Mouse (Mus musculus): ENCODE measurements around the gene Bzw2.
"Not testable (repeated sequence)": the region's sequence is repeated elsewhere in the genome, so short reads cannot be mapped to it uniquely, and the experiment has no call there.

The Bzw2 gene

DNA sequence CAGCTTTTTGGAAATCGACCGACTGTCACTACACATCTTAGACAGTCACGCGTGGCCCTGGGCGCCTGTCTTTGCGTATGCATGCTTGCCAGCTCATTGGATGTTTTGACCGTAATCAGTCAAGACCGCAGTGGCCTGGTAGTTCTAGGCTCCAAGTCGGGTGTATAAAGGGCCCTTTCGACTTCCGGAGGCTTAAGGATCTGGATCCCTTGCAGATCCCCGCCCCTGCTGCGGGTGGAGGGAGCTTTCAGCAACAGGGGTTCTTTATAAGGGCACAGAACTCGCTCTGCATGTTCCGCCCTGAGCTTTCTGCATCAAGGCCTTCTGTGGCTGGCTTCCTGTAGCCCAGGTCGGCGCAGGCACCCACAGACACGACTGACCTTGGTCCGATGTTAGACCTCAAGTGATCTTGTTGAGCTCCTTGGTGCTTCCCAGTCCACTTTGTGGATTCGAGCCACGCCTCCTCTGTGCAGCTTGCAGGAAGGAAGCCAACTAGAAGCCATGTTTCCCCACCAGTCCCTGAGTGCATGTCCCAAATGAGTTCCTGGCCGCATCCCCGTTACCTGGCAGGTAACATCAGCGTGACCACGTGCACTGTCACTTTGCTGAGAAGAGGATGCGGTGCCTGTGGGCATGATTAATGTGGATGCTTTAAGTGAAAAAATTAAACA is at the start of gene Bzw2:
Gene Bzw2 (minus strand): TSS at position 443 of the 671 bp plus-strand sequence.
- peak; percentile 52 to 58 for DNase-seq (ENCODE audit: low spot score in 2 of 2)

DNA sequence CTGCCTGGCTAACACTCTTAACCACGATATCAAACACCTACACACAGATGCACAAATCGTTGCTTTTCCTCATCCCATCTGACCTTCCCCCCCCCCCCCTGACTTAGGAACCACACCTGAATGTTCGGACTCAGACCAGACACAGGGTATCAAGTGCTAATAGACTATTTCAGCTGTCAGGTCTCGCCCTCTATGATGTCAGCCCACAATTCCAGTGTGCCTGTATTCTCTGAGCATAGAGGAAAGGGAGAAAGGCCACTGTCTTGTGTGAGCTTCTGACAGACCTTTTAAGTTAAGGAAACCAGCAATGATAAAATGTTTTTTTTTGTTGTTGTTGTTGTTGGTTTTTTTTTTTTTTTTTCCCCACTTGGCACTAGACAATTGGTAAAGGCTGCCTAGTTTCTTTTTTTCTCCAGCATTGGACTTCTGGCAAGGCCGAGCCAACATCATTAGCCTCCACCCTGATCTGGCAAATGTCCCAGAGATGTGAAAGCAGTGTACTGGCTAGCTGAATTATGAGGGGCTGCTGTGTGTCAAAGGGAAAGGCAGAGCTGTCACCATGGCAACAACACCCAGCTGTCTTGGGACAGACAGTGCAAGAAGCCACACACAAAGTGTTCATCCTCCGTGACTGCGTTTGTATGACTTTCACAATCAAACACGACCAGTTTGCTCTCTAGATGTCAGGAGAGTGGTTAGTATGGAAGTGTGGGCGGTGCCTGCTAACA is 49.4 kb upstream of the Bzw2 start:
- DNase-seq (ENCODE audit: low spot score in 2 of 2): peak; percentile 34 to 39

DNA sequence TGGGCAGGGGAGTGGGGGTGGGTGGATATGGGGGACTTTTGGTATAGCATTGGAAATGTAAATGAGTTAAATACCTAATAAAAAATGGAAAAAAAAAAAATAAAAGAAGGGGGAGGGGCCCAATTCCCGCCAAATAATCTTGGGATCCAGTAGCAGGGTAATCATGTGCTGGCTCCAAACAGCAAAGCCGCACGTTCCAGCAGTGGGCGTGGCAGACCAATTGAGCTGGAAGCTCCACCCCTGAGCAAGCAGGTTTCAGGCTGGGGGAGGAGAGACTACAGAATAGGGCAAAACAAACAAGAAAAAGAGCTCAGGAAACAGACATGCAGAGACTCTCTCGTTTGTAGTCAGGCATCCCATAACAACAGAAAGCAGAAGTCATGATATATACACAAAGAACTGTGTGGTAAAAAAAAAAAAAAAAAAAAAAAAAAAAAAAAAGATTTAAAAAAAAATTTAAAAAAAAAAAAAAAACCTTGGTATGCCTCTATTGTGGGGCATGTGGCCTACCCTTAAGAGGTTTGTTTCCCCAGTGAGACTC is 47.8 kb upstream of the Bzw2 start:
- not testable (repeated sequence) for DNase-seq (ENCODE audit: low spot score in 2 of 2)

DNA sequence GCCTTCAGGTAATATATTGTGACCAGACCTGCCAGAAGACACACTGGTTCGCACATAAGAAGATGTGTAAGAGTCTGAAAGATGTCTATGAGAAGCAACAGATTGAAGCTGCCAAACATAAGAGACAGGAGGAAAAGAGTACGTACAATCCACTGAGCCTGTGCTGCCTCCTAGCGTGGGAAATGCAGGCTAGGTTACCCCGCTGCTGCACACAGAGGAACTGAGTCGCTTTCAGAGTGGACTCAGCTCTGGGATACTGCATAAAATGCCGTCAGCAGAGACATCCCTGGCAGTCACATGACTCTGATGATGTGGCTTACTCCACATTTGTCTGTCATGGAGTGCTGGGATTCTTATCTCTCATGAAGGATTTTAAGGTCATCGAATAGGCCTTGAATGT is 37.1 kb upstream of the Bzw2 start:
- DNase-seq (ENCODE audit: low spot score in 2 of 2): no peak

DNA sequence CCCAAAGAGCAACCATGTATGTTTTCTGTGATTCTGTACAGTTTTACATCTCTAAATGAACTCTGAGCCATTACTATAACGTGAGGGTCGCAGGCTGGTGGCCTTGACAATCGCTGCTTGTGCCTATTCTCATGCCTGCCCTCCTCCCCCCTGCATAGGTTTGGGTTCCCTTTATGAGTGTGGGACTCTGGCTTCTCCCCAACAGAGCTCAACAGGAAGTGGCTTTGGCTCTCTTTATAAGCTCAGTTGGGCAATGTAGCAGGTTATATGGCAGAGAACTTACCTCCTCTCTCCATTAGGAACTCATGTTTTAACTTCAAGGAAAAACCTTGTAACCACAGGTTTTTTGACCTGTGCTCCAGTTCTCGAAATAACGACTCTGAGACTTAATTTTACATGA is 32.5 kb upstream of the Bzw2 start:
- DNase-seq (ENCODE audit: low spot score in 2 of 2): no peak

DNA sequence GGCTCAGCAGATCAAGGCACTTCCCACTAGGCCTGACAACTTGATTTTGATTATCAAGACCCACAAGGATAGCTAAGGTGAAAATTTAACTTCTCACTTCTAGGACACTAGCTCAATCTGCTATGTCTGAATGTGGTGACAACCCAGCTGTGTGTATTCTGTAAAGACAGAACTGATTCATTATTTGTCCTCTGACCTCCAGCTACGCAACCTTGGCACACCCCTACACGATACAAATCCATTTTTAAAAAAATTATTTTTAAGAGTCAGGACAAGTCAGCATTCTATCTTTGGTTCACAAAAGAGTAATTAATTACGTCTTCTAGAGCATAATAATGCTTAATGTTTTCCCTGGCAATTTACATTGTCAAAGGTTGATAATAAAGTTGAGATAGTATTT is 31.7 kb upstream of the Bzw2 start:
- DNase-seq (ENCODE audit: low spot score in 2 of 2): no peak

DNA sequence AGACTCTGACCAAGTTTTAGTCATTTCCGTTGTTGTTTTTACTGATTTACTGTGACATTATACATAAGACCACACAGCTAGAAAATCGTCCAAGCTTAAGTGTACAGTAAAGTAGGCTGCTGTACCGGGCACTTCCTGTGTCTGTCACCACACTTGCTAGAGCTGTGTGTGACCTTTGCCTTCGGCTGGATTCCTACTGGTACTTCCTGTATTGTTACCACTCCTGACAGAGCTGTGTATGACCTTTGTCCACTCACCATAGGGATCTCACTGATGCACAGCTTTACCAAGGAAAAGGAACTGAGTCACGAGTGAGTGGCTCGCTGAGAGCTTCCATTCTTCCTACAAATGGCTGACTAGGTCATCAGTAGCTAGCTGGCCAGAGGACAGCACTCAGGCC is 29.2 kb upstream of the Bzw2 start:
- DNase-seq (ENCODE audit: low spot score in 2 of 2): no peak

DNA sequence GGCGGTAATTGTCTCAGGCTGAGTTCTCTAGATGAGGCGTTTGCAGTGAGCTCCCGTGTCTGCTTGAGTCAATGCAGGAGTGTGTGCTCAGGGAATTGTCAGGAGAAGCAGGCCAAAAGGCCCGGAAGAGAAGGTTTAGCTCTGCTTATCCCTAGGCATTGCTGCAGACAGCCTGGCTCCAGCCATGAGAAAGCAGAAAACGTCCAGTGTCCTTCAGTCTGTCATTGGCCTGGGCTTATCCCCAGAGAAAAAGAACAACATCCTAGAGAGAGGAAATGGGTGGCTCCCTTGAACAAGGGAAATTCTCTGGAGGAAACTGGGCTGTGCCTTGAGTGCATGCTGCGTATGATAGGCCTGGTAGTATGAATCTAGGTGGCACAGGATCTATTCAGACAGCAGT is 24.7 kb upstream of the Bzw2 start:
- no peak for DNase-seq (ENCODE audit: low spot score in 2 of 2)

DNA sequence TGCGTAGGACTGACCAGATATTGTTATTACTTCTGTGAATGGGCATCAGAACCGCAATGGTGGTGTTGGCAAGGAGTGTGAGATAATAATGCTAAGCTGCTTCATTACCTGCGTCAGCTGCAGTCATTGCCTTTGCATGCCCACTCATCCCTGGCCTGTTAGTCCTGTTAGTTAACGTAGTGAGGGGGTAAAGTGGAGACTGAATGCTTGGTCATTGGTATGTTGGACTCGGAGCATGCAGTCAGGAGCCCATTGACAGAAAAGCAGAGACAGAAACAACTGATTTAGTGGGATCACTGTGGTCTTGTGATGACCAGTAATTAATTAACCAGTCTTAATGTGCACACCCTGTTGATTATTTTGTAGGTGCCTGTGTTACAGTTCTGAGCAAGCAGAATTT is 19.3 kb upstream of the Bzw2 start:
- DNase-seq (ENCODE audit: low spot score in 2 of 2): no peak

DNA sequence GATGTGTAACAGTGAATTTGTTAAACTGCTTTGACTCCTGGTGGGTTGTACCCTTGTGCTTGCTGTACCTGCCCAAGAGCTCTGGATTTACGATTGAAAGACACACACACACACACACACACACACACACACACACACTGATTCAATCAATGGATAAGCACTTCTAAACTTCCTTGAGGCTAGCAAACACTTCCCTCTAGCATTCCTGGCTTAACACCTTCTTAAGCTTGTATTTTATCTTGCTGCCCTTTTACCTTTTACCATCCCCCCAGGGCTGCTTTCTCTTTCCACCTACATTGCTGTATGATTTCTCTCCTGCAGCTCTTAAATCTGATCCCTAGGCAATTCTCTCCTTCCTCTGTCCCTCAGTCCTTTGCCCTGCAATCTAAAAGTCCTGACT is 7.4 kb upstream of the Bzw2 start:
- DNase-seq (ENCODE audit: low spot score in 2 of 2): no peak

DNA sequence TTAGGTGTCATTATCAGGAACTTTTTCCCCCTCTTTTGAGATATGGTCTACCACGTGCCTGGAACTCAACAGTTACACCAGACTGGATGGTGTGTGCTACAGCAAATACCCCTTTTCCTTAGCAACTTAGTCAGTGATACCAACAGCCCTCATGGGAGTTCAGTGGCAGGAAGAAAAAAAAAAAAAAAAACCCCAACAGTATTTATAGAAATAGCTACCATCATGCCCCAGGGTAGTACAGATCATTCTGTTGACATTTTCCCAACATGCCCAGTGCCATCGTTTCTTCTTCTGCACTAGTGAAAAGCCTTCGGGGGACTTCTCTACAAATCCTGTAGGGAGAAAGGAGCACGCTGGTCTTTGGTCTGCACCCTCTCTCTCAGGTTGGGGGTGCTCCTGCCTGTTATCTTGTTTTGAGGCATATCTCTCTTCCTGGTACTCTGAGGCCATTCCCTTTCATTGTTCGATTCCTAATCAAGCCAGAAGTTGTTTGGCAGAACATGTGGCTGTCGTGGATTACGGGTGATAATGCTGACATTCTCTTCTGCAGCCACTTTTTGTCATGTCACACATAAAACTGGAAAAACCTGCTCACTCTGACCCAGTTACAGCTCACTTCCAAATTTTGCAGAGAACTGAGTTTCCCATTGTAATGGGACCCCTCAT is 6.4 kb upstream of the Bzw2 start:
- no peak for DNase-seq (ENCODE audit: low spot score in 2 of 2)

DNA sequence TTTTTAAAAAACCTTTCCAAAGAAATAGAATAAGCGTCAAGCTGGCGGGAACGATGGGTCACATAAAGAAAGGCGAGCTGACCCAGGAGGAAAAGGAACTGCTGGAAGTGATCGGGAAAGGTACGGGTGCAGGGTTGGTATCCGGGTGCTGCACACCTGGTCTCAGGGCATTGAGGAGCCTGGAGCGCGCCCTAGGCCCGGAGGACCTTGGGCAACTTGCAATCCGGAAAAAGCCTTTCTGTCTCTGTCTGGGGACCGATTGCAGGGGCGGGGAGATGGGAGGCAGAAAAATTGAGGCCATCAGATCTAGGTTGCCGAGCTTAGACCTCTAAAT is 609 bp downstream of the Bzw2 start:
- DNase-seq (ENCODE audit: low spot score in 2 of 2): no peak

DNA sequence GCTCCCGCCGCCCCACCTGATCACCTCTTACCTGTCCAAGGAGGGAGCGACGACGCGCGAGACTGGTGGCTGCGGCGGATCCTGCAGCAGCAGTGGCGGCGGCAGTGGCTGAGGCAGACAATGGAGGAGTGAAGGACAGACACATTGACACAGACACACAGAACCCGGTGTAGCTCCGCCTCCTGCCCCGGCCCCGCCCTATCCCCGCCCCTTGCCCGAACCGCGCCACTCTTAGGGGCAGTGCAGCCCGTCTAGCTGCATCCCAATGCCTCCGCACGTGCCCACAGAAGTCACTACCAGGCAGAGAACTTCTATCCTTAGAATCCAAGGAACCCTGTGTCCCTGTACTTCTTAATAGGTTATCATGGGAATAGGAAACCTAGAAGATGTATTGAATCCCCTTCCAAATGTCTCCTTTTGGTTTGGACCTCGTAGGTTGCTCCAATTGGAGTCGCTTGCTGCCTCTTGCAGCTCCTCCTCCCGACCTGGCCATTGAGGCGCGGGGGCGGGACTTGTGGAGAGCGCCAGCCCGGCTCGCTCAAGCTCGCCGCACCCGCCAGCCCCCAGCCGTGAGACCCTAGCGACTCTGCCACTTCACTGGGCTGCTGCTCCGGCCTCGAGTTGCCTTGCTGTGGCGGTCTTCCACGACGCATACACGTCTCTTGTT is 1.1 kb downstream of the Bzw2 start, which contains the start of gene Ankmy2:
Gene Ankmy2 (plus strand): TSS at position 478 of the 667 bp plus-strand sequence.
- peak; percentile 88 for DNase-seq (ENCODE audit: low spot score in 2 of 2)

DNA sequence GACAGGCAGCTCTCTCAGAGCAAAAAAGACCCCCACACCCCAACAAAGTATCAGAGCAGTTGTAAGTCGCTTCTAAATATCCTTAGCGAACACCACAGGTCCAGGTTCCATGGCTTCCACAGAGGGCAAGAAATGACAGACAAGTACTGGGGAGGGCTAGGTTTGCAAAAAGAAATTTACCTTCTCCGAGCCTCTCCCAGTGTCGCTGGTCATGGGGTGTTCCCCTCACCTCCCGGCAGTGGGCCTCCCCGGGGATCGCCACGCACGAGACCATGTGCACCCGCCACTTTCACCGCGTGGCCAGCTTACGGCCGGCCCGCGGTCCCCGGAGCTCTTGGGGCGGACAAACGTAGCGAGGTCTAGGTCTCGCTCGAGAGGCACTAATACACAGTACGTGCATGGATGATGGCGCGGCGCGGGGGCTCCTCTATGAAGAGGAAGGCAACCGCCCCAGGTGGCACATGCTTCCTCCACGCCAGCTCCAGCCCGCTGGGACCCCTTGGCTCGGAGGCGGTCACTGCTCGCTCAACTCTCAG is 1.7 kb downstream of the Bzw2 start:
- DNase-seq (ENCODE audit: low spot score in 2 of 2): peak in 1 of 2 experiments; percentile 62

DNA sequence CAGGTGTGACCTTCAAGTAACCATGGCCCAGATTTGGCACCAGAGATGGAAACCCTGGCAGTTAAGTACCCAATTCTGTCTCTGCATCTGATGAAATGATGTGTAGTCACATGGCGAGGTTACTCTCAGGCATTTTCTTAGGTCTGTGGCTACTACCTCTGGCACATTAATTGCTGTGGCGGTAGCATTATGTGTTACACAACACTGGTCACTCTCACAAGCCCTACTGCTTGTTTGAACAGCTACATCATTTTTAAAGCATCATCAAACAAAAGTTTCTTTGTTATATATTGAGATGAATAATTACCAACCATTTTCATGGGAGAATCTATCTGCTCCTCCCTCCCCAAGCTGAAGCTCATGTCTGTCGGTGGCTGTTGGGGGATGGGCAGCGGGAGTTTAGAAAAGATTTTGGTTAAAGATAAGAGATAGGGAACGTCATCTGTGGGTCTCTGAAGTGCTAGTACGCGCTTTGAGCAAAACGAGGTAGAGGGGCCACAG is 2.7 kb downstream of the Bzw2 start:
- DNase-seq (ENCODE audit: low spot score in 2 of 2): peak; percentile 22 to 39

DNA sequence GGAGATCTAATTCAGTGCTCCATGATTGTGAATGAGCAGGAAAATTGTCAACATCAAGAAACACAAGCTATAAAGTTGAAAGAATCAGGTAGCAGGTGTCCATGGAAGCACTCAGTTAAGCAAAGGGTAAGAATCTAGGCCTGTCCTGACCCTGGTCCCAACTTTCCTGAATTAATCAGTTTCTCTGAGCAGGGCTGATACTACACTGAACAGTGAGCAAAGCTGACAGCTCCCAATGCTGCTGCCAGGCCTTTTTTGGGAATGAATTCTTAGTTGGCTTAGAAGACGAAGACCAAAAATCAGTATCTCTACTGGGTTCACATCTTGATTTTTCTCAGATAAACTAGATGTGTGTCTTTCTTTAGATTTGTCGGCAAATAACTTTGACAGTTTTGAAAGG is 7.1 kb downstream of the Bzw2 start:
- no peak for DNase-seq (ENCODE audit: low spot score in 2 of 2)

DNA sequence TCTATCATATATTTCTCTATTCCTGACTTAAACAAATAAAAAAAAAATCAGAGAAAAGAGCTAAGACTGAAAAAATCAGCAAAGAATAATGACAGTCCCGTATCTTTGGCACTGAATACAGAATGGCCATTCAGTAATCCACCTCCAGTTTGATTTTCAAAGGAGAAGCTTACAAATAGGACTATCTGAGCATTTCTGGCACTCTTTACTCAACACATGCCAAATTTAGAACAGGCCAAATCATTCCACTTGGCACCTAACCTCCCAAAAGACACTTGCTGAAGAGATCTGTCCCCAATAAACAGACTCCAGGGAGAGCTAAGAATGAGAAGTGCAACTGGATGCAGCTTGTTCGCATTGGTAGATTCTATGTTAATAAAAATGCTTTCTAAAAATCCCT is 7.6 kb downstream of the Bzw2 start:
- DNase-seq (ENCODE audit: low spot score in 2 of 2): no peak

DNA sequence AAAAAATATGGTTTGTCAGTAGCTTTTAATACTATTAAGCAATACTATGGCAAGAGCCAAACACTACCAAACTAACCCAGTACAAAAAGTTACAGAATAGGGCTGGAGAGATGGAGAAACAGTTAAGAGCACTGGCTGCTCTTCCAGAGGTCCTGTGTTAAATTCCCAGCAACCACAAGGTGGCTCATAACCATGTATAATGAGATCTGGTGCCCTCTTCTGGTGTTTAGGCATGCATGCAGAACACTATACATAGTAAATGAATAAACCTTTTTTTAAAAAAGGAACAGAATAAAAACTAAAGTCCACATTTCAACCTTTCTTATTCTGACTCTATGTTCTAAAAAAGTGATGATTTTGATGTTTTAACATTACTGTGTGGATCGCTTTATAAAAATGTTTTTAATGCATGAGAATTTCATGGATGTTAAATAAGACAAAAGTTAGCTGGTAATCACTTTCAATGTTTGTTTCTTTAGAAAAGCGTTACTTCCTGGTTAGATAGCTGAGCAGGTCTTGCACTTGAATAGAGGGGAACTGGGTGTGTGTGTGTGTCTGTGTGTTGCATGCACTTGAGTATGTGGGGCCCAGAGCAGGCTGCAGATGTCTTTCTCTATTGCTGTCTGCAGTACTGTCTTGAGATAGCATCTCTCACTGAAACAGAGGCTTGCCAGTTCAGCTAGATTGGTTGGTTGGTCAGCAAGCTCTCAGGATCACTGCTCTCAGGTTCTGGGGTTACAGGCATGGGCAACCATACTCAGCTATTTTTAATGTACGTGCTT is 11.5 kb downstream of the Bzw2 start:
- DNase-seq (ENCODE audit: low spot score in 2 of 2): no peak

DNA sequence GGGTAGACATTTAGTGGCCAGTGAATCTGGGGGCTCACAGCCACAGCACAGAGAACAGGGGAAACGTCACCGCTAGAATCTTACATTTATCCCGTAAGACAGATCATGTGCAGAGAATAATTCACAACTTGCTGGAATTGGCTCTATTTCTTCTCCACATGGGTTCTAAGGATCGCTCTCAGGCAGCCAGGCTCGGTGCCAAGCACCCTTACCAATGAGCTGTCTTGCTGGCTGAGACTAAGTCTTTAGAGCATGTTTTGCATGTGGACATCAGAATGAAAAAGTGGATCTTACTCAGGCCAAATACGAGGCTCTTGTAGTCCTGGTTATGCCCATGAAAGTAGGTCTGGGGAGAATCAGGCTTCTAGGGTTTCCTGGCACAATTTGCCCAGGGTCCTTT is 17.5 kb downstream of the Bzw2 start:
- DNase-seq (ENCODE audit: low spot score in 2 of 2): no peak

DNA sequence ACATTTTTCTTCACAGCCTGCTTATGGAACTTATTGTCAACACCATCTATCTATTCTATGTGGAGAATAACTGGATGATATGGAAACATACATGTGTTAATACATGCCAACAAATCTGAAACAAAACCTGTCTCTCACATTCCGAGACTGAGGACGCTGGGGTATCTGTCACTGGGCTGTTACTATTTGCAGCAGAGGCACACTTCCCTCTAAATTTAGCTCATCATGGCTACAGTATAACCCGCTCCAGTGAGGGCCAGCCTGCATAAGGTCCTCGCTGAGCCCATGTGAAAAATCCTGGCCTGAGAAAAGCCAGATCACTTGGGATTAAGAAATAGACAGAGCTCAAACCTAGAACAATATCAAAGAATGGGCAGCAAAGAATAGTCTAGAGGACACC is 20.7 kb downstream of the Bzw2 start:
- DNase-seq (ENCODE audit: low spot score in 2 of 2): no peak

DNA sequence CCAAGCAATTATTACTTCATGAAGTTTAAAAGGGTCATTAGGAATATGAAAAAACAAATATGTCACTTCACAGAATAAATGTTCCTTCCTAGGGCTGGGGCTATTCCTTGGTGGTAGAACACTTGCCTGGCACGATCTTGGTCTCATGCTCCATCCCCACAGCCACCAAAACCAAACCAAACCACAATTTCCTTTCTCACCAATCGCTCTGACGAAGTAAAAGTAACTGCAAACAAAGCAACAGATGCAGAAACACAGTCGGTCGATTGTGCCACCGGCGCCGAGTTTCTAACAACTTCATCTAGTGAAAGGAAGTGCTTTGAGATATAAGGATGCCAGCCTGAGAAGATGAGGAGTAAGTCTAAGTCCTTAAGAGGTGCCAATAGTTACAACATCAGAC is 21.6 kb downstream of the Bzw2 start:
- DNase-seq (ENCODE audit: low spot score in 2 of 2): no peak

Measured in frontal cortex, postnatal 10 days (tissue).